Mouse (Mus musculus) embryo, embryonic 9.5 days (tissue): Measurements from ENCODE around the gene Nelfa.
"Not testable (repeated sequence)": the region's sequence is repeated elsewhere in the genome, so short reads cannot be mapped to it uniquely, and the experiment has no call there.

Experiments used
- DNase-seq: peaks from one replicate; pipeline ENCODE4 v3.0.0-alpha.2; 2017; ENCODE audit errors: extremely low spot score

Gene Nelfa

DNA sequence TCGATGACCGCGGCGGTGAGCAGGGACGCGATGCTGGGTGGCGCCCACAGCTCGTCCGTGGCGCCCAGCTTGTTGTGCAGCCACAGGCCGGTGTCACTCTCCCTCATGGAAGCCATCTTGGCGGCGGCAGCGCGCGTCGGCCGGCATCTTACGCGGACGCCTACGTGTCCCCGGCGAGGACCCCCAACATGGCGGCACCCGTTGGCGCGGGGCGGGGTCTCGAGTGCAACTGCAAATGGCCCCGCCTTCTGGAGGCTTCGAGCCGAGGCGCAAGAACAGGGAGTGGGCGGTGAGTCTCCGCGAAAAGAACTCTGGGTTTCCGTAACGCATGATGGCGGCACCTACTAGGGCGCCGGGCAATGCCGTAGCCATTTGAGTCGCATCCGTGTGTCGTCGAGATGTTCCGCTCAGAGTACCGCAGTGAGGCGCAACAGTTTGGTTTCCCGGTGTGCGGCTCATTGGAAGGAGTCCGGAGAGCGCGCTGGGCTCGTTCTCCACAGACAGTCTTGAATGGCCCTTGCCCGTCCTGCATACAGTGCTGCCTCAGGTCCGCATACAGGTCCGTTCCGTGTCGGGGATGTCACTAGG lies at the start of gene Nelfa:
Gene Nelfa (minus strand): TSS at position 294 of the 588 bp plus-strand sequence.
- DNase-seq: peak; percentile 97

DNA sequence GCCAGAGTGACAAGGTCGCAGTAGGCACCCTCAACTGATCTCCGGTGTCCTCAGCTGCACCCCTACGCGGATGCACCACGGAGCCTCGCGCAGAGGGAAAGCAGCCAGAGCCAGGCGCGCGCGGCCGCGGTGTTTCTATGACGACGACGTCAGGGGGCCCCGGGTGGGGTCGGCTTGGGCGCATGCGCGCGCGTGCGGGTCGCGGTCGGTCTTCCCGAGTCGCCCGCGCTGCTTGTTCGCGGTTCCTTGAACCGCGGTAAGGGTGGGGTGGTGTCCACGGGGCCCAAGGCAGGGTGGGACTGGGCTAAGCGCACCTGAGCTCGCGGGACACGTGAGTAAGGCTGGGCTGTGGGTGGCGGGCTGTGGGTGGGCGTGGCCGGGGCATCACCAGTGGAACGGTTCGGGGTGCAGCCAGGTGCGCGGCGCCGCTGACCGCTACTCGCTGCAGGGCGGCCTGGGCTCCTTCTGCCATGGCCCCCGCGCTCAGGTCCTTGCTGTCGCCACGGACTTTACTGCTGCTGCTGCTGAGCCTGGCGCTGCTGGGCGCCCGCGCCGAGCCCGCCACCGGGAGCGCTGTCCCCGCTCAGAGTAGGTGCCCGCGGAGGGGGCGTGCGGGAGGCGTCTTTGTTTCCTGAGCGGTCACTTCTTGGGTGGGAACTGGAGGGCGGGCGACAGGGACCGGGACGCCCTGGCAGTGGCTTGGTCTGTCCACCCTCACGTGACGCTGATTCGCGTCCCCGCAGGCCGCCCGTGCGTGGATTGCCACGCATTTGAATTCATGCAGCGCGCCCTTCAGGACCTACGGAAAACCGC lies 47.3 kb upstream of the Nelfa start, which contains the start of gene Gm1673:
Gene Gm1673 (plus strand): TSS at position 125 of the 813 bp plus-strand sequence.
- DNase-seq: peak; percentile 89

DNA sequence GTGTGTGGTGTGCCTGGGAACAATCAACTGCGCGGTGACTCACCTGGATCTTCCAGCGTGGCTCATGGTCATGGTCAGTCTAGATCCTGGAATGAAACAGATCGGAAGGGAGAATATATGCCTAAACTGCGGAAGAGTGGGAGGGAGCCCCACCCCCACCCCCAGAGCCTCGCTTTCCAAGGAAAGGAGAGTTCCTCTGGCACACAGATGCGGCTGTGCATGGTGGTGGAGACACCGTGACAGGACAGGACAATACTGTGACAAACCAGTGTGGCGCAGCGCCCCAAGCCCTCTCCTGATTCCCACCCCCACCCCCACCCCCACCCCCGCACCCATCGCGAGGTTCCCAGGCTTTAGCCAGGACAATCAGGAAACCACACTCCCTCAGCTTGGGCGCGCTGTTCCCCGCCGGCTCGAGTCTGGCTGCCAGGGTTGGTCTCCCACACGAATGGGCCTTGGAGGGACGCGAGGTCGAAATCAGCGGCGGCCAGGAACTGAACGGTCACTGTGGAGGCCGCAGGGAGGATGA lies 46.6 kb upstream of the Nelfa start:
- DNase-seq: no peak

DNA sequence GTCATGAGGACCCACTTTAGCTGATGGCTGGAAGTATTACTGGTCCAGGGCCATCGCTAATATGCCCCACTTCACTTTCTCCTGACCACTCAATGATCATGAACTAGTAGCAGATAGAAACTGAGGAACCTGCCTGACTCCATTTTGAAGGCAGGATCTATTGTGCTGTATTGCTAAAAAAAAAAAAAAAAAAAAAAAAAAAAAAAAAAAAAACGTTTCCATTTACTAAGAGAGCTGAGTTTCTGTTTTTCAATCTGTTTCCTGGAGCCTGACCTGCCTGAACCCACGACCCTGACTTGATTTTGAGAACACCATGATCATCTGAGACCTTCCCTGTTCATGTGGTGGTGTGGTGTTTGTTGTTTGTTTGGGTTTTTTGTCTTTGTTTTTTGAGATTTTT lies 40.1 kb upstream of the Nelfa start:
- DNase-seq: no peak

DNA sequence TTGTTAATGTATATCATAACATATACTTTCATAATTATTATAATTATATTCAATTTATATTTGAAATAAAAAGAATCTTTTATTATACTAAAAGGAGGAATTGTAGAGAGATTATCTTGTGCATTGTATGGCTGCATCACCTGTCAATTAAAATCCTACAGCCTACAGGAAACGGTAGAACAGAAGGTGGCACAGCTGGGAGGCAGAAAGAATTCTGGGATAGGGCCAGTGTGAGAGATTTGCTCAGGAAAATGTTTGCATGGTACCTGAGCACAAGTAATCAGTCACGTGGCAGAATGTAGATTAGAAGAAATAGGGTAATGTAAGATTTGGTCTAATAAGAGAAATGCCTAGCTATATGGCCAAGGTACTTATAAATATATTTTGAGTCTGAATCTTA lies 38.5 kb upstream of the Nelfa start:
- no peak for DNase-seq

DNA sequence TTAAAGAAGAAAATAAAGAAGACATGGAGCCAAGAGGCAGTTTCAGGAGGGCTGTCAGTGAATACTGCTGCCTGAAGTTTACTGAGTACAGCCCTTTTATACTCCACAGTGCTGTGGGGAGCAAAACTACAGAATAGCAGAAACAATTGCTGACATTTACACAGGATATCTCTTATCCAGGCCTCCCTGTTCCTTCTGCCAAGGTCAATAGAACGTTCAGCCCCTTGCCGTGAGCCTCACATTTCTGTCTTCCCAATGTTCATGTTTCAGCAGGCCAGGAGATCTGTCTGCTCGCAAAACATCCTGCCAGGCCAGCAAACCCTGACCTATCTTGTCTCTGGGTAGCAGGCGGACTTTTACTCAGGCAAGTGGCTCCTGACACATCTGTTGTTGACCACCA lies 23.2 kb upstream of the Nelfa start:
- DNase-seq: no peak

DNA sequence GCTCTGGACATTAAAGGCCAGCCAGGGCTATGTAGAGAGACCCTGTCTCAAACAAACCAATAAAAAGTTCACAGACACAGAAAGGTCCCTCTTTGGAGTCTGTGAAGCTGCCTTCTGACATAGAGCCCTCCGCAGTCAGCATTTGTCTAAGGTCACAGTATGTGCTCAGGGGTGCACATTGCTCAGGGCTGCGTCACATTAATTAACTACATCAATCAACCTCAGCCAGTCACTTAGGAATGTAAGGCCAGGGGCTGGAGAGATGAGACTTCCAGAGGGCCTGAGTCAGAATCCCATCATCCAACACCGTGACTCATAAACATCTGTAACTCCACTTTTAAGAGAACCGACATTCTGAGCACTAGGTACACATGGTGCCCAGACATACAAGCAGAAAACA lies 19.7 kb upstream of the Nelfa start:
- no peak for DNase-seq

DNA sequence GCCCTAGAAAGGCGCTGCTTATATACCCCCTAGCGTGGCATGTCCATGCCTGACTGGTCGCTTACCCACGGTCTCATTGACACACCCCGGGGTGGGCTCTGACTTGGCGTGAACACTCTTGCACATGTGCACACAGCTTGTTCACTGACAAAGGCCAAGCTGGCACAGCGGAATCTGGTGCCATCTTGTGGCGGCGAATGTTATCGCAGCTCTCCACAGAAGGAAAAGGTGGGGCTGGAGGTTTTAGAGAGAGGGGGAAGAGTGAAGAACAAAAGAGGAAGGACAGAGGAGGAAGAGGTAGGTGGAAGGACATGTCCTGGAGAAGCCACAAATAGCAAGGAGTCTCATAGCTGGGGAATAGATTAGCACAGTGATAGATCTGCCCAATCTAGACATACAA lies 18.1 kb upstream of the Nelfa start:
- DNase-seq: peak; percentile 61

DNA sequence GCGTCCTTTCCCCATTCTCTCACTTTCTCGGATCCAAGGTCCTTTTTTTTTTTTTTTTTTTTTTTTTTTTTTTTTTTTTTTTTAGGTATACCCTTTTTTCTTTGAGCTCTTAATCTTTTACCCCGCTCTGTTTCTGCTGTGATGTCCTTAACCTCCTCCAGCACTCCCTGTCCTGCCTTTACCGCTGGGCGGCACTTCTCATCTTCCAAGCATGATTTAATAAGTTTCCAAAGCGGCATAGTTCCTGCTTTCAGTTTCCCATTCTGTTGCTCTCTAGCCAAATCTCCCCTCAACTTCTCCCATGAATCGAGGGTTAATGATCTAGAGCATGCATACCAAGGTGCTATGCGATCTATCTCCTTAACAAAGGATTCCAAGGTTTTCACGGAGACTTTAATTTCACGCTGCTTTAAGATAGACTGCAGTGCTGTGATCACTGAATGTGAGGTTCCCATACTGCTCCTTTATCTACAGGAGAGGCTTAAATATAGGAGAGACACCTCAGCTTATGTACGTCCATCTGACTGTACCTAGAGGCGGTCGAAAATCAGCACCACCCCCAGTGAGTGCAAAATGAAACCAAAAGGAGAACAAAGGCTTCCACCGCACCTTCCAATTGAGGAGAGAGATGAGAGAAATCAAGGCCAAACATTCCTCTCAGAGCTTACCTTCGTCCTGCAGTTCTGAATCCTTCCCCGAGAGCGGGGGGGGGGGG lies 17.4 kb upstream of the Nelfa start:
- no peak for DNase-seq

DNA sequence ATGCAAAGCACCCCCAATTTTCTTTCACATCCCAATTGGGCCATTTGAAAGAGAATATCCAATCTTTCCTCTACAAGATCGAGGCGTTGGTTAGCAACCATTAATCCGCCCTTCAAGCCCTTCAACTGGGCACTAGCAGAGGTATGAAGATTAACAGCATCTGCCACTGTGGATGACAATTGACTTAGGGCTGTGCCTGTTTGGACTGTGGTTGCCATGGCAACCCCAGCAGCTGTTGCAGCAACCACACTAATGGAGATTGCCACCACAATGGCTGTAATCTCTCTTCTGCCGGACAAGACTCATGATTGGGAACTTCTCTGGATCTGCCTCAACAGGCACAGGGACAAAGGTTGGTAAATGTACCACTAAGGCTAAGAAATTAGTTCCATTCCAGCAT lies 12.1 kb upstream of the Nelfa start:
- no peak for DNase-seq

DNA sequence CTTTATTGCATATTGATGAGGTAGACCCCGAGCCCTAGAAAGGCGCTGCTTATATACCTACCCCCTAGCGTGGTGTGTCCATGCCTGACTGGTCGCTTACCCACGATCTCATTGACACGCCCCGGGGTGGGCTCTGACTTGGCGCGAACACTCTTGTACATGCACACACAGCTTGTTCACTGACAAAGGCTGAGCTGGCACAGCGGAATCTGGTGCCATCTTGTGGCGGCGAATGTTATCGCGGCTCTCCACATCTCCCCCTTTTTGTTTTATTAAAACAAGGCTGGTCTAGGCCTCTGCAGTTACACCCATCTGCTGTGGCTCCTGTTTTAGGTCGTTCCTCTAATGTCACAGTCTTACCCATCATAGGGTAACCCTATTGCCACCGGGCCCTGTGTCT lies 10.8 kb upstream of the Nelfa start:
- DNase-seq: not testable (repeated sequence)

DNA sequence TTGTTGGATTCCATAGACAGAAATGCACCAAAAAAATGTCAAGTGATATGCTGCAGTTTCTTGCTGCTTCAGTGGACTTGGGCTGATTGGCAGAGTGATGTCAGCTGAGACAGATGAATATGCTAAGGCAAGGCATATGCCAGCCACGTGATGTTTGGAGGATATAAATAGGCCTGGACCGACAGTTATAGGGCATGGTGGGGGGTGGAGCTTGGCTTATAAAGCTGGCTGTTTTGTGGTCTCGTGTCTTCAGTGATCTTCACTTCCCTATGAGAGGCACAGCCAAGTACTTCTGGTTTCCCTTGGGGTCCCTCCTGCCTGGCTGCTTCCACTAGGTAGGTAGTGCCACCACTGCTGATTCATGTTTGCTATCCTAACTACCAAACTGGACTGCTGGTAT lies 2.2 kb upstream of the Nelfa start:
- no peak for DNase-seq

DNA sequence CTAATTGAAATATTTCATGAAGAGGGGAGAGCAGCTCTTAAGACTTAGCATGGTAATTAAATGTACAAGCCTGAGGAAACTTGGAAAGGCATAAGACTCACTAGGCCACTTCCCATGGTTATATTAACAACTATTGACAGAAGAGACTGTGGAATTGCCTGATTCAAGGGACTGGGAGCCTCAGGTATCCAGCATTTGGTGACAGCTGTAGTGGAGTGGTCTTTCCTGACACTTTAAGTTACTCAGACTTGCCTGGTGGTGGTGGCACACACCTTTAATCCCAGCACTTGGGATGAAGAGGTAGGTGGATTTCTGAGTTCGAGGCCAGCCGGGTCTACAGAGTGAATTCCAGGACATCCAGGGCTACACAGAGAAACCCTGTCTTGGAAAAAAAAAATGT lies 1.0 kb upstream of the Nelfa start:
- no peak for DNase-seq

DNA sequence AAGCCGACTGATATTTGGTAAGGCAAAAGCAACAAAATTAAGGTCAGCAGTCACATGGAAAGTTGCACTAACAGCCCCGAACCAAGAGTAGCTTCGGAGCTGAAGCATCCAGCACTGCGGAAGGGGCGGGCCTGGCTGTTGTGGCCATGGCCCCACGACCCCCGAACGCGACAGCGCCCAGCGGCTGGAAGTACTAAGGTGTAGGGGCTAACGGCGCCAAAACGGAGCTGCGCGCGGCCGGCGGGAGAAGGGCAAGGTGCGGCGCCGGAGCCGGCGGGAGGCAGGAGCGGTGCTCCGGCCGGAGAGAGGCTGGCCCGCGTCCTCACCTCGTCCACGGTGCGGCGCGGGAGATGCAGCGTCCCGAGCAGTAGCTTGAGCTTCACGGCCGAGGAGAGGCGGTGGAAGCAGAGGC lies 507 bp downstream of the Nelfa start:
- DNase-seq: no peak

DNA sequence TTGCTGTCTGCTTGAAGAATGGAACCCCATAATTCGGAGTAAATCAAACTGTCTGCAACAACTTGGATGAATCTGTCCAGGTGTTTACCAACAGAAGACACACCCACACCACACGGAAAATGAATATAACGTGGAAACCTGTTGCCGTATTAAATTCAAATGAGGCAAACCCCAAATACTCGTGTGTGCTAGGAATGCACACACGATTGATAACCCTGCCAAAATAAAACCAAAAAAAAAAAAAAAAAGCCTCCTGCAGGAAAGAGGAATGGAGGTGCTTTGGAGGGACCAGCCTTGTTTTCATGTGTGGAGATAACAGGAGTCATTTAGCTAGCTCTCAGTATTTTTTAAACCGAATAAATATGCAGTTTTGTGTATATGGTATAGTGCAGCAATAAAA lies 1.3 kb downstream of the Nelfa start:
- no peak for DNase-seq

DNA sequence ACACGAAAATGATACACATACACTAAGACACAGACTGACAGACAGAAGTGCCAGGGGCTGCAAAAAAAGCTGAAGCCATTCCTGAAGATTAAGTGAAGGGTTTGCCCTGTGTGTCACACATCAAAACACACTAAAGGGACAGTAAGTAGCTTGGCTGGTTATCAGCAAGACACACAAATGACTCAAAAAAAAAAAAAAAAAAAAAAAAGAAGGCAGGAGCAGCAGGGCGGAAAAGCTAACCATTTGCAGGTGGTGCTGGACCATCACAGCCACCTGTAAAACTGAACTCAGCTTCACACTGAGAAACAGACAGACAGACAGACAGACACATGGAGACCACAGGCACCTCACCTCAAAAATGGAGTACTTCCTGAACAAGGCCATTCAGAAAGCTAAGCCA lies 2.1 kb downstream of the Nelfa start:
- no peak for DNase-seq

DNA sequence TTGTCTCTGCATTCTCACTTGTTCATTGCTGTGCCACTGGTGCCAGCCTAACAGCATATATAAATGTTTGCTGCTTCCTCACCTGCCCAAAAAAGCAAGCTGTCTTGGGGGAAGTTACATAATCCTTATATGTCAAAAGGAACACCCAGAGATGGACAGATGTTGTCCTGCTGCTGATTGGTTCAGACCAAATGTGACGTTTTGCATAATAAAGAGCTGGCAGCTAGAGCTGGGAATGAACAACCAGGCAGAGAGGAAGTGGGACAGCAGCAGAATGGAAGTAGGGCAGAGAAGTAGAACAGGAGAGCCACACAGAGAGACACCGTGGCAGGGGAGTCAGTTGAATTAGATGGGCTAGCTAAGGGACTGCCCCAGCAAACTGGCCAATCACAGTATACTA lies 3.8 kb downstream of the Nelfa start:
- no peak for DNase-seq

DNA sequence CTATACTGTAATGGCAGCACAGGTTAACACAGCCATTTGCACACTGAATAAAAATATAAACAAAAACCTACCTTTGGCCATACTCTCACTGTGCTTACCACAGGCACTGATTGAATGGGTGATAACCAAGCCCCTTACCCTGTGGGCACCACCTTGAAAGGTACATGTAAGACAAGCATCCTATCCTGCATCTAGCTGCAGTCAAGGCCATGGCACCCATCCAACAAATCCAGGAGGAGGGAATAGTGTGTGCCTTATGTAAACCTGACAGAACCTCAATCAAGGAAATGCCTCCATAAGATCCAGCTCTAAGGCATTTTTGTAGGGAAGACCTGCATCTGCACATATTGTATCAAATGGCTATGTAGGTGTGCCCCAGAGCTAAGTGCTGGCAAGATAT lies 10.0 kb downstream of the Nelfa start:
- no peak for DNase-seq

DNA sequence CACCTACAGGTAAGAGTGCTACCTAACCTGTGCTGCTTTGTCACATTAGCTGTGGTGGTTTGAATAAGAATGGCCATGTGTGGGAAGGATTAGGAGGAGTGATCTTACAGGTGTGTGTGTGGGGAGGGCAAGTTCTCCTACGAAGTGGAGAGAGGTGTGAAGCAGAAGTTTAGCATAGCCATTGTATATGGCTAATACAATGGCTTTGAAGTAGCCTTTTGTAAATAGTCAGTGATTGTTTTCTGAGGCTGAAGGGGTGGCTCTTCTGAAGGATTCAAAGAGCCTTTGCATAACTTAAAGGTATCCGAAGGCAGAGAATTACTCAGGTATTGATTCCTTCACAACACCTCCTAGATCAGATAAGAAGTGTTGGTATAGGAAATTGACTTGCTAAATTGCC lies 13.6 kb downstream of the Nelfa start:
- no peak for DNase-seq

DNA sequence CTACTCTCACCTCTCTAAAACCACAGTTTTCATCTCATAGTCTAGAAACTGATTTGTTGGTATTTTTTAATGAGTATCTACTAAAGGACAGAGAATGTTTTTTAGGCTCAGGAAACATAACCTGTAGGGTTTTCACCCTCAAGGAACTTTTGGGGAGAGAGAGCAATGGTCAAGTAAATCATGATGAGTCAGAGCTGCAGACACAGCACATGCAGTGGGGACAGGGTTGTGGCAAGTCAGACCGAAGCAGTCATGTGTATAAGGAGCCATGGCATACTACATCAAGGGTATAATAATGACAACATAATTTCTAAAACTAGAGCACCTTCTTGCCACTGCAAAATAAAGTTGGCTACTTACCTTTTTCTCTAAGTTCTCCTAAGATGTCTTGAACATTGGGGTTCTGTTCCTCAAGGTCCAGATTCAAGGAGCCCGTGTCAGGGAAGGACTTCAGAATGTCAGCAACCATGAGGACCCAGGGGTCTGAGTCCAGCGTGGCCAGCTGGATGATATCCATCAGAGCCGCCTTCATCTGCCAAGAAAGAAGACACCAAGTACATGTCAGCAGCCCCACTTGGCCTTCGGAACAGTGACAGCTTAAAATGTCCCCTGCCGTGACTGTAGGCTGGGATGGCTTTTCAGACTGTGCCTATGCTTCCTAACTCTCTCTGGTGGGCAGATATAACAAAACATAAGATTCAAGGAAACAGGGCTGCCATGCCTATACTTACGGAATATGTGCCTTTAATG lies 14.6 kb downstream of the Nelfa start:
- DNase-seq: no peak

DNA sequence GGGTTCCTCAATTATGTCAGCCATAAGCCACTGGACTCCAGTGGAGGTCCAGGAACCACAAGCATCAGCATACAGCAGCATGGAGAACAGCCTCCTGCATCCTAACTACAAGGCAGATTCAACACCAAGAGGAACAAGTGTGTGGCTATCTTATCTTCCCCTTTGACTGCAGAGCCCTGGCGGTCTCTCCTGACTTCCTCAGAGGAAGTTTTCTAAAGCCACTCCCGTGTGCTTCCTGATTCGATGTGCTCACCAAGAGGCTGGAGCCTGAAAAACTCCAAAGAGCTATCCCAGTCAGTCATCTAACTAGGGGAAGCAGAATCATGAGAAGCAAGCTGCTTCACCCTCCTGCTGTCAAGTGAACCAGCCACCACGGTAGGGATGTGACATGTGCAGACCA lies 15.3 kb downstream of the Nelfa start:
- DNase-seq: no peak

DNA sequence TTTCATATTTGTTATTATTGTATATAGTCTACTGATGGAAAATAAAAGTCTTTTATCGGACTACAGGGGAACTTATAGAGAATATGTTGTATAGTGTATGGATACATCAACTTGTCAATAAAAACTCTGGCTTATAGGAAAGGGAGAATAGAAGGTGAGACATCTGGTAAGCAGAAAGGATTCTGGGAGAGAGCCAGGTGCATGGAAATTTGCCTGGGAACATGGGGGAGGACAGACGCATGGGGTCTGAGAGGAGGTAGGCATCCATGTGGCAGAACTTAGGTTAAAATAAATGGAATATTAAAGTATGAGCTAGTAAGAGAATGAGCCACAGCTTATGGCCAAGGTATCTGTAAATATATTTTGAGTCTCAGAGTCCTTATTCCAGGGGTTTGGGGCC lies 16.2 kb downstream of the Nelfa start:
- DNase-seq: no peak
